Mouse (Mus musculus) embryonic facial prominence, embryonic 12.5 days (tissue): Measurements from ENCODE around the gene Man2a1. TPM values are rescaled to one million over a fixed set of nuclear protein-coding genes. Genes with fewer than 3 reads are reported as not detected.

Experiments
- ATAC-seq: fragments of 200-750 bp; cut with Nextera tagmentation; 2 replicates; pipeline ENCODE4 v1.8.0; 2017; ENCODE audit not compliant: insufficient number of reproducible peaks, insufficient read depth, low FRiP score, low TSS enrichment
- H3K27ac ChIP-seq: fragments of 300-500 bp; sonication (generic); 2 replicates; pipeline ENCODE4 v1.5.1; 2016; ENCODE audit warnings: mild to moderate bottlenecking
- H3K27me3 ChIP-seq: fragments of 300-500 bp; sonication (generic); 2 replicates; pipeline ENCODE4 v1.6.1; 2016; ENCODE audit warnings: mild to moderate bottlenecking, moderate library complexity
- H3K36me3 ChIP-seq: fragments of 300-500 bp; sonication (generic); 2 replicates; pipeline ENCODE4 v1.6.1; 2016; ENCODE audit warnings: mild to moderate bottlenecking
- H3K4me1 ChIP-seq: fragments of 300-500 bp; sonication (generic); 2 replicates; pipeline ENCODE4 v1.6.1; 2016
- H3K4me2 ChIP-seq: fragments of 300-500 bp; sonication (generic); replicated peaks from 2 replicates; pipeline ENCODE4 v1.6.1; 2016; ENCODE audit warnings: mild to moderate bottlenecking, moderate library complexity
- H3K4me3 ChIP-seq: fragments of 300-500 bp; sonication (generic); 2 replicates; pipeline ENCODE4 v1.5.1; 2016; ENCODE audit warnings: mild to moderate bottlenecking
- H3K9ac ChIP-seq: fragments of 300-500 bp; sonication (generic); 2 replicates; pipeline ENCODE4 v1.6.1; 2016; ENCODE audit warnings: mild to moderate bottlenecking, moderate library complexity
- H3K9me3 ChIP-seq: fragments of 300-500 bp; sonication (generic); 2 replicates; pipeline ENCODE4 v1.6.1; 2016; ENCODE audit warnings: mild to moderate bottlenecking, moderate library complexity
- WGBS: fragments of 180-500 bp; shearing (Covaris S2); methylation state at CpG from one replicate; pipeline ENCODE4 v1.1.7; 2016; 5-methylcytosine and 5-hydroxymethylcytosine counted together
- polyA plus RNA-seq: library from polyadenylated mRNA; unstranded; fragments of >200 nt; fragmentation: Nextera tagmentation; extraction: Ambion mirVana; gene quantifications from 2 replicates; pipeline ENCODE4 v1.2.1, GENCODE M21; 2016

Man2a1 gene
- polyA plus RNA-seq, 1 experiment from 2014 or later, result 10.0 TPM

GRCm38 (mm10) chr17:64802956-64803275 lies 202.4 kb downstream of the Man2a1 start:
- no peaks in the 10 kb centered on the region for H3K36me3 ChIP-seq
- H3K9me3 ChIP-seq, result no peaks in the 10 kb centered on the region
- no peak overlapping the region for H3K9ac ChIP-seq
- no peak overlapping the region for H3K4me3 ChIP-seq
- H3K4me1 ChIP-seq, result peaks cover 13% of the 10 kb centered on the region; the same call in 1 of the 2 replicates
- 0 out of 2 replicates have a peak, but pooled peaks have one; percentile 7 for ATAC-seq
- H3K27me3 ChIP-seq, result 0 out of 2 replicates have a peak, but pooled peaks cover 4% of the 10 kb centered on the region
- H3K27ac ChIP-seq, result no peak overlapping the region
- WGBS, result 40% methylated on average over 7 of the region's 7 CpGs
- H3K4me2 ChIP-seq, result no peak overlapping the region

Other genes starting within 250 kb of the Man2a1 start
- gene 4930583I09Rik, start 235.3 kb downstream of the Man2a1 start, polyA plus RNA-seq, result not detected in 2 replicates